Mouse (Mus musculus): Measurements from ENCODE around the gene Akap6. TPM values are rescaled to one million over a fixed set of nuclear protein-coding genes. Genes with fewer than 3 reads are reported as not detected.
A peak's percentile ranks its signal among the peaks of the same experiment; 100 is the strongest.

Akap6 gene
- total RNA-seq, 1 experiment = 0.09 TPM

DNA sequence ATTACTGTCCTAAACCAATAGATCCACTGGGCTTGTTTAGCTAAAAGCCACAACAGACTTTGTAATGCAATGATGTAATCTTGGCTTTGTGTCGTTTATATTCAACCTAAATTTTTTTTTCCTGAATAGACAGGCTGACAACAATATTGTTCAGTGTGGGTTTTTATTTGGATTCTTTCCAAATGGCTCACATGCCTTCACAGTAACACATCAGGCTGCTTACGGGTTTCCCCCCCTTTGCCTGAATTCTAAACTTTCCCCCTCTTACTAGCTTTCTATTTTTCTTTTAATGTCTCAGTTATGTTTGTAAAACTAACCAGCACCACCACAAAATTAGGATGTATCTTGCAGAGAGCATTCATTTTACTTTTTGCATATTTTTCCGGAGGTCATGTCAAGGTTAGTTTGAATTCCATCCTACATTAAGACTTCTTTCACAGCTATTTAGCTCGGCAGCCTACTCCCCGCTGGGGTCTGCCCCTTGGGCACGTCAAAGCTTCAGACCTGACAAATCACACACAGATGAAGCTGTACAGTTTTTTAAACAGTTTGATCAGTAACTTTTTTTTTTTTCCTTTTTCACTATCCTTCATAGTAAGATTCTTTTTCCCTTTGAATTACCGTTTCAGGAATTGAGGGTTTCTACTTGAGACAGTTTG is 362.4 kb downstream of the Akap6 start:
- no peaks in the 10 kb centered on the region for H3K36me3 ChIP-seq (ENCODE audit: control insufficient read depth, insufficient read depth, low read length, poor library complexity, severe bottlenecking)
- no peak overlapping the region for H3K9ac ChIP-seq (ENCODE audit: insufficient read depth, low read depth, low read length, poor library complexity, severe bottlenecking)
- no peak for TF ChIP-seq ZNF384 (IDR thresholded peaks at IDR 0.05; ENCODE audit: low read depth, low read length)
- TF ChIP-seq MAFK (IDR thresholded peaks at IDR 0.05; ENCODE audit: insufficient read depth, low read depth, low read length) = no peak
- no peak for TF ChIP-seq CHD2 (IDR thresholded peaks at IDR 0.05; ENCODE audit: low read depth, low read length)
- no peak for TF ChIP-seq ZC3H11A (IDR thresholded peaks at IDR 0.05; ENCODE audit: borderline replicate concordance, low read depth, low read length)
- TF ChIP-seq HCFC1 (IDR thresholded peaks at IDR 0.05; ENCODE audit: borderline replicate concordance, insufficient read depth, low read length) = no peak
- H3K27ac ChIP-seq (ENCODE audit: insufficient read depth, low read depth, low read length, poor library complexity, severe bottlenecking) = no peak overlapping the region
- no peaks in the 10 kb centered on the region; a peak in 1 of 4 replicates for H3K4me1 ChIP-seq (ENCODE audit: control insufficient read depth in 2 of 2, insufficient read depth in 2 of 2, low read length in 2 of 2, poor library complexity in 1 of 2)
- no peak overlapping the region for H3K4me3 ChIP-seq (ENCODE audit: insufficient read depth in 1 of 2, low read depth in 1 of 2, low read length in 2 of 2, poor library complexity in 1 of 2, severe bottlenecking in 1 of 2)
- in situ Hi-C loops (cut with MboI; ENCODE audit: low sequenced_read_pairs in 2 of 2, unreplicated experiment in 2 of 2) = no loop called here
- no peaks in the 10 kb centered on the region for H3K9me3 ChIP-seq (ENCODE audit: control insufficient read depth, insufficient read depth, low read depth, low read length)
- DNase-seq (ENCODE audit: low read depth, low spot score) = no peak

DNA sequence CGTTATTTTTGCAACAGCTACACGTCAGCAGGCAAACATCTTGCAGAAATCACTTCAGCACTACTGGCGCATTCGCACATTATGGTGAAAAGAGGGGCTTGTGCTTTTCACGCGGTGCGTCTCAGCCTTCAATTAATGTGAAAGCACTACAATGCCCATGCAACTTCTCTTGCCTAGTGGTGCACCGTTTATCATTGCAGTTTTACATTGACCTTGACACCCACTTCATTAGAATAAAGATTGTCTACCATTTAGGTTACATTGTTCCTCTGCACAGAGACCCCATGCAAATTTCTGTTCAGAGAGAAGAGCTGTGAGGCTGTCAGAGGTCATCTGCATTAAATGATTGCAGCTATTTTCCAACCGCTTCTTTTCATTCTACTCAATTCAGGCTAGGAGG is 363.8 kb downstream of the Akap6 start:
- no peak overlapping the region for H3K27ac ChIP-seq (ENCODE audit: insufficient read depth, low read depth, low read length, poor library complexity, severe bottlenecking)
- TF ChIP-seq MAFK (IDR thresholded peaks at IDR 0.05; ENCODE audit: insufficient read depth, low read depth, low read length) = no peak
- no peak for TF ChIP-seq ZC3H11A (IDR thresholded peaks at IDR 0.05; ENCODE audit: borderline replicate concordance, low read depth, low read length)
- no peak for TF ChIP-seq HCFC1 (IDR thresholded peaks at IDR 0.05; ENCODE audit: borderline replicate concordance, insufficient read depth, low read length)
- no peaks in the 10 kb centered on the region for H3K36me3 ChIP-seq (ENCODE audit: control insufficient read depth, insufficient read depth, low read length, poor library complexity, severe bottlenecking)
- no peak overlapping the region for H3K4me3 ChIP-seq (ENCODE audit: insufficient read depth in 1 of 2, low read depth in 1 of 2, low read length in 2 of 2, poor library complexity in 1 of 2, severe bottlenecking in 1 of 2)
- no peak overlapping the region for H3K9ac ChIP-seq (ENCODE audit: insufficient read depth, low read depth, low read length, poor library complexity, severe bottlenecking)
- no peaks in the 10 kb centered on the region for H3K9me3 ChIP-seq (ENCODE audit: control insufficient read depth, insufficient read depth, low read depth, low read length)
- DNase-seq (ENCODE audit: low read depth, low spot score) = peak; percentile 42
- no peaks in the 10 kb centered on the region; a peak in 1 of 4 replicates for H3K4me1 ChIP-seq (ENCODE audit: control insufficient read depth in 2 of 2, insufficient read depth in 2 of 2, low read length in 2 of 2, poor library complexity in 1 of 2)
- in situ Hi-C loops (cut with MboI; ENCODE audit: low sequenced_read_pairs in 2 of 2, unreplicated experiment in 2 of 2) = no loop called here

DNA sequence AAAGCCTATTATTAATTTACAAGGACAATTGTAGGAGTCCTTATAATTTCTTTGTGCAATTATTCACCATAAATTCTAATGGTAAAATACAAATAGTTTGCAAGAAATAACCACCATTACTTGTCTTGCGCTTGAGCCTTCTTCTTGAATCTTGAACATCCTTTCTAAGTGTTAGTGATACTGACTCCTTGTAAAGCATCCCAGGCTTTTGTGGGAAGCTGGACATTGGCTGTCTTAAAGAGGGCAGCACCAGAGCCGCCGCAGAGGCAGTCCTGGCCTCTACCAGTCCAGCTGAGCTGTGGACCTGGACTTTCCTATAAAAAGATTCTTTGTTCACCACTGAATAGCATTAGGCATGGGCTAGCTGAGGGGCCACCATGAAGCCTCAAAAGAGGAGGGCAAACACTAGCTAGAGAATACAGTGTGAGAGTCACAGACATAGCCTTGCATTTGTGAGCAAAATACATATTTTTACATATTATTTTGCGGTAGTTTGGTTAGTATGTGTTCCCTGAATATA is 365.1 kb downstream of the Akap6 start:
- in situ Hi-C loops (cut with MboI; ENCODE audit: low sequenced_read_pairs in 2 of 2, unreplicated experiment in 2 of 2) = no loop called here
- Histone ChIP-seq H3K27ac (ENCODE audit: insufficient read depth, low read depth, low read length, poor library complexity, severe bottlenecking) (no peak overlapping the region), H3K4me3 (ENCODE audit: insufficient read depth in 1 of 2, low read depth in 1 of 2, low read length in 2 of 2, poor library complexity in 1 of 2, severe bottlenecking in 1 of 2) (no peak overlapping the region), H3K36me3 (ENCODE audit: control insufficient read depth, insufficient read depth, low read length, poor library complexity, severe bottlenecking) (no peaks in the 10 kb centered on the region), H3K9me3 (ENCODE audit: control insufficient read depth, insufficient read depth, low read depth, low read length) (no peaks in the 10 kb centered on the region), H3K4me1 (ENCODE audit: control insufficient read depth in 2 of 2, insufficient read depth in 2 of 2, low read length in 2 of 2, poor library complexity in 1 of 2) (no peaks in the 10 kb centered on the region; a peak in 1 of 4 replicates), H3K9ac (ENCODE audit: insufficient read depth, low read depth, low read length, poor library complexity, severe bottlenecking) (no peak overlapping the region)
- DNase-seq (ENCODE audit: low read depth, low spot score) = no peak
- no peak for TF ChIP-seq CHD2 (IDR thresholded peaks at IDR 0.05; ENCODE audit: low read depth, low read length)

DNA sequence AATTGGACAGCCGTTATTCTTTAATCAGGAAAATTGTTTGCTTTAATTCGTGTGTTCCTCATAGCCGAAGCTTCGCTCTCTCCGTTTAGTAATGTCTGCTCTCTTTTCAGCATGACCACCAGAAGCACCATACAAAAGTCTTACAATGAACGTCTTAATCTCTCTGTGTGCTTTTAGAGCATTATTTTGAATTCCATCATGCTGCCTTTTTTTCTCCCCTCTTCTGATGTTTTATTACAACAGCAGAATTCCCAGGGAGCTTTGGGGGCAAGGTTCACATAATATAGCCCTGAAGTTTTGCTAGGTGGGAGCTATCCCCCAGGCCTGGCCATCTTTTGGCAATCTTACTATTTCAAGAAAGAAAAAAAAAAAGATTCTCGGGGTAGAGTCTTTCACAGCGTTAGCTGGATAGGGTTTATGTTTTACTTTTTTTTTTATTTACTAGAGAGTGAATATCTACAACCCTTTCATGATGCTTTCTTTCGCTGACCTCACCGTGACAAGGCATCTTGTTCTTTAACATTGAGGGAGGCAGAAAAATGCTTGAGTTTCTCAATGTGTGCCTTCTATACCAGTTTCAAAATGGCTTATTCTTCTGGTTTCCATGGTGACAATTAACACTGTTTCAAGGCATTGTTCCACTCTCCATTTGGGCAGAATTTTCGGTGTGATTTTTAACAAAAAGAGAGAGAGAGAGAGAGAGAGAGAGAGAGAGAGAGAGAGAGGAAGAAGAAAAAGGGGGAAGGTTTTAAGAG is 366.0 kb downstream of the Akap6 start:
- Histone ChIP-seq H3K9ac (ENCODE audit: insufficient read depth, low read depth, low read length, poor library complexity, severe bottlenecking) (no peak overlapping the region), H3K4me3 (ENCODE audit: insufficient read depth in 1 of 2, low read depth in 1 of 2, low read length in 2 of 2, poor library complexity in 1 of 2, severe bottlenecking in 1 of 2) (no peak overlapping the region), H3K27ac (ENCODE audit: insufficient read depth, low read depth, low read length, poor library complexity, severe bottlenecking) (no peak overlapping the region), H3K4me1 (ENCODE audit: control insufficient read depth in 2 of 2, insufficient read depth in 2 of 2, low read length in 2 of 2, poor library complexity in 1 of 2) (no peaks in the 10 kb centered on the region; a peak in 1 of 4 replicates), H3K9me3 (ENCODE audit: control insufficient read depth, insufficient read depth, low read depth, low read length) (no peaks in the 10 kb centered on the region), H3K36me3 (ENCODE audit: control insufficient read depth, insufficient read depth, low read length, poor library complexity, severe bottlenecking) (no peaks in the 10 kb centered on the region)
- no peak for DNase-seq (ENCODE audit: low read depth, low spot score)
- in situ Hi-C loops (cut with MboI; ENCODE audit: low sequenced_read_pairs in 2 of 2, unreplicated experiment in 2 of 2) = no loop called here
- TF ChIP-seq ZNF384 (IDR thresholded peaks at IDR 0.05; ENCODE audit: low read depth, low read length) = no peak
- TF ChIP-seq ZC3H11A (IDR thresholded peaks at IDR 0.05; ENCODE audit: borderline replicate concordance, low read depth, low read length) = no peak
- TF ChIP-seq CHD2 (IDR thresholded peaks at IDR 0.05; ENCODE audit: low read depth, low read length) = no peak
- TF ChIP-seq MAFK (IDR thresholded peaks at IDR 0.05; ENCODE audit: insufficient read depth, low read depth, low read length) = no peak
- no peak for TF ChIP-seq HCFC1 (IDR thresholded peaks at IDR 0.05; ENCODE audit: borderline replicate concordance, insufficient read depth, low read length)
